Mouse (Mus musculus) heart, postnatal 25 days (tissue): ENCODE data around the gene Polr1a. TPM values are rescaled to one million over a fixed set of nuclear protein-coding genes. Genes with fewer than 3 reads are reported as not detected.

ENCODE experiments used
- DNase-seq: peaks from one replicate; pipeline ENCODE4 v3.0.0; 2022; ENCODE audit warnings: low spot score
- intact Hi-C: fragments of 180-260 bp; cut with DNase I; formaldehyde crosslinking; loops from one replicate; pipeline ENCODE4 v1.15.1; 2025
- total RNA-seq, 2 experiments: library from RNA; stranded (reverse); gene quantifications; 2 replicates each; pipeline ENCODE4 v1.2.3; 2021

Gene Polr1a
- total RNA-seq, 2 experiments from 2014 or later: 41.9 TPM

DNA sequence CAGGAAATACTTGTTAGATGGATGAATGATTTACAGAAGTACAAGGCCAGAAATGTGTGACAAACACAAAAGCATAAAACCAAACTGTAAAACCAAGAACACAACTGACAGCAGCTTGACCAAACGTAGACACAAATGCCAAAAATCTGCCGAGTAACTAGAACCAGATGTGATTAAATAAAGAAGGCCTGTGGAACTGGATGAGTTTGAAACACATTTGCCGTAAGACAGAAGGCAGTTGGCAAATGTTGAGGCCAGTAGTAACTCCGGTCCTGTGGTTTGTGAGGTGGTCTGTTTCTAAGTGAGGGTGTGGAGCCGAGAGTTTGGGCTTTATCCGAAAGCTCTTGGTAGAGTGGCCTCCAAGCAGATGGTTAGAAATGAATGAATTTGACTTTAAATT lies 32.1 kb downstream of the Polr1a start:
- intact Hi-C loops: loop anchor here (5.0 kb wide), 1 partner anchor 36 kb away; no protein-coding TSS in a partner anchor

DNA sequence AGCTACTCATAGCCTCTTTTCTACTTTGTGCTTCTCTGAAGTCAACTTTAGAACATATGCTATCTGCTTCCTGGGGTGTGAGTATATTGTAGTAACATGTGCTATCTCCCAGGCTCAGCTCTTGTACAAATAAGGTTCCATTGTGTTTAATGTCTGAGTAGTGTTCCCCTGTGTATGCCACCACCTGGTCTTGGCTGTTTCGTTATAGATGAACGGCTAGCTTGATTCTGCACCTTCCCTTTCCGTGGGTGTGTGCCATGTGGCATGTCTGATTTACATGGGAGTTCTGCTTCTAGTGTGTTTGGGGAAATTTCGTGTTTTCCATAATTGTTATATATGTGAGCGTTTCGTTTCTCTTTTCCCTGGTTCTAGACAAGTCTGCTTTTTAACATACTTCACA lies 36.2 kb downstream of the Polr1a start:
- no peak for DNase-seq
- intact Hi-C loops: no loop called here

More for the DNA sequence above, 32.1 kb downstream of the Polr1a start:
- DNase-seq: no peak

- intact Hi-C loops: no loop called here
- no peak for DNase-seq
Measured at GRCm38 (mm10) chr6:71946121-71946520, 37.3 kb downstream of the Polr1a start.

GRCm38 (mm10) chr6:71949721-71950120 lies 40.9 kb downstream of the Polr1a start:
- DNase-seq: no peak
- intact Hi-C loops: no loop called here

DNA sequence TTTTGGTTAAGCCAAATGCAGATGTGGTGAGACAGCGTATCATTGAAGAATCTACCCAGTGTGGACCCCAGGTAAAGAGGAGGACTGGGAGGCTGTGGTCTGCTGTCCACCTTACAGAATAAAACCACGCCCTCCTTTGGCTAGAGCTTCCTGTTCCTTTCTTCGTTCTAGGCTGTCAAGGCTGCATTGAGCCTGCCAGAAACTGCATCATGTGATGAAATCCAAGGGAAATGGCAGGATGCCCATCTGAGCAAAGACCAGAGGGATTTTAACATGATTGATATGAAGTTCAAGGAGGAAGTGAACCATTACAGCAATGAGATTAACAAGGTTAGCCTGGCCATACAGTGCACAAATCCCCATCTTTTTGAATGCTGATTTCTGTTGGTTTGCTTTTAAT lies 41.7 kb downstream of the Polr1a start:
- no peak for DNase-seq
- intact Hi-C loops: no loop called here

DNA sequence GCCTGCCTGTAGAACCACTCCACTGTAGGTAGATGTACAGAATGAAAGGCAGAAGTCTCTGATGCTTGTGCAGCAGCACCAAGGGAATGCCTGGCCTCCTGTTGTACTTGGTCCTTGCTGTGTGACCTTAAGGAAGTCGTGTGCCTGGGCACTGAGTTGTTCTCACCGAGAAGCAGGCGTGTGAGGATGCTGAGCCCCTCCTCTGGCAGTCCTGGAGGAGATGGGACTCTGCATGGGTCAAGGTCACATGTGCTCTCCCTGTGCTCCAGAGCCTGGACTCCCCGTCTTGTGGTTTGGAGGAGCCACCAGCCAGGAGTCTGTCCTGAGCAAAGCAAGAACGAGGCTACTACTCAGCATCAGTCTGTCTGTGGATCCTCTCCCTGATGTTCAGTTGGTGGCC lies 42.3 kb downstream of the Polr1a start:
- intact Hi-C loops: no loop called here
- DNase-seq: no peak

- intact Hi-C loops: no loop called here
- DNase-seq: no peak
Measured at GRCm38 (mm10) chr6:71962119-71962518, 53.3 kb downstream of the Polr1a start.

DNA sequence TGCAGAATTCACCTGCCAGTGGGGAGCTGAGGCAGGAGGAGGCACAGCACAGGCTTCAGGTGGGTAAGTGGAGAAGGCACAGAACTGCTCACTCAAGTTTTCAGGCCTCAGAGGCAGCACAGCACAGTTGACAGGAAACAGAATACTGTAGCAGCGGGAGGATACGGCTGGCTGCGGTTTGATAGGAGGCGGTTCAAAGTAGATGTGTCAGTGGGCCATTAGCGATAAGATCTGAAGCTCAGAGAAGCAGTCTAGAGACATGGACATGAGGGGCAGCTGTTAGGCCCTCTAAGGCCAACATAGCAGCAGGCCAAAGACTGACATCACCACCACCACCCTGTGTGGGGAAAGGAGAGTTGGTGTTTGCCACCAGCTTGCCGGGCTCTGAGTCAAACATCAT lies 53.9 kb downstream of the Polr1a start:
- intact Hi-C loops: no loop called here
- no peak for DNase-seq

GRCm38 (mm10) chr6:71963561-71963960 lies 54.7 kb downstream of the Polr1a start:
- DNase-seq: no peak
- intact Hi-C loops: no loop called here

DNA sequence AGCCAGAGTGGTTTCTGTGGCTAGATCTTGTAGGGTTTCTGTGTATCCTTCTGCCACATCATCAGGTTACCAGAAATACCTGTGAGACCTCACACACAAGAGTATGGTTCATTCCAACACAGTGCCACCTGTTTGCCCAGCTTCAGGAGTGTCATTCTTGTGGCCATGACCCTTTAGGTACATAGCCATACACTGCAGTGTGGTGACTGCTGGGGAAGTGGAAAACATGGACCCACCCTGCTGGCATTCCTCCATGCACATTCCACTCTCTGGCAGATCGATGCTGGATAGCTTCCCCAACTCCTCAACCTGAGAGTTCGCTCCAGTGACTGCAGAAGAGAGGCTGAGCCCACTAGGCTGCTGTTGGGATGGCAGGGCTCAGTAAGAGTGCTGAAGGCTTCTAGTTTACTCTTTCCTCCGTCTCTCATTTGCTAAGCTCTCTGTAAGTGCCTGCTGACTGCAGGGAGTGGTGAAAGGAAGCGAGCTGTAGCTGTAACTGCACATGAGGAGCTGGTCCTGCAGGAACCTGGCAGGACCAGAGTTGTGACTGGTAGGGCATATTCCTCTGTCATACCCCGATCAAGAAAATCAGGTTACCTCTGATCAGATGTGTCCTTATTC lies 57.9 kb downstream of the Polr1a start:
- DNase-seq: no peak
- intact Hi-C loops: no loop called here

DNA sequence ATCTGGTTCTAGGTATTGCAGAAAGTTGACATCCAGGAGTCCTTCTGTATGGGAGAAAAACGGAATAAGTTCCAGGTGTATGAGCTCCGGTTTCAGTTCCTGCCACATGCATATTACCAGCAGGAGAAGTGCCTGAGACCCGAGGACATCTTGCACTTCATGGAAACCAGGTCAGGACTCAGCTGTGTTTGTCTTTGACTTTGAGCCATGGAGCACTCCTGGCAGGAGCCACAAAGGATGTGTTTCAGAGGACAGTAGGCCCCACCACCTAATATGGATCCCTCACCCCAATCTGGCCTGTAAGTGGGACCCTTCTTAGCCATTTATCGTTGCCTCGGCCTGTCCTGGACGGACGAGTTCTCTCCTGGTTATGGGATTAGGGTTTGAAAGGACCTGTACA lies 59.0 kb downstream of the Polr1a start:
- intact Hi-C loops: no loop called here
- DNase-seq: no peak

DNA sequence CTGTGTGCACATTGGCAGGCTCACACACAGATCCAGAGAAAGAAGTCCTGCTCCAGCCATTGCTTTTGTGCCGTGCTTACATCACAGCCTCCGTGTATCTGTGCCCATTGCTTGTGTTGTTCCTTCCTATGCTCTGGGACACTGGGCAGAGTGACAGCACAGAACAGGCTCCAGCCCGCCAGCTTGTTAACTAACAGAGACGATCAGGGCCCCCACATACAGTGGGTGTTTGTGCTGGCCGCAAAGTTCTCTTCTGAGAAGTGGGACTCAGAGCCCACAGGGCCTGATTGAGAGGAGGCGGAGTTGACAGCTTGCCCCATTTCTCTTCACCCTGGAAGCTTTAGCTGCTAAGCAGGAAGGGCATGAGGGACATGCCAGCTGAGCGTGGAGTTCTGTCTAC lies 60.6 kb downstream of the Polr1a start:
- no peak for DNase-seq
- intact Hi-C loops: no loop called here

DNA sequence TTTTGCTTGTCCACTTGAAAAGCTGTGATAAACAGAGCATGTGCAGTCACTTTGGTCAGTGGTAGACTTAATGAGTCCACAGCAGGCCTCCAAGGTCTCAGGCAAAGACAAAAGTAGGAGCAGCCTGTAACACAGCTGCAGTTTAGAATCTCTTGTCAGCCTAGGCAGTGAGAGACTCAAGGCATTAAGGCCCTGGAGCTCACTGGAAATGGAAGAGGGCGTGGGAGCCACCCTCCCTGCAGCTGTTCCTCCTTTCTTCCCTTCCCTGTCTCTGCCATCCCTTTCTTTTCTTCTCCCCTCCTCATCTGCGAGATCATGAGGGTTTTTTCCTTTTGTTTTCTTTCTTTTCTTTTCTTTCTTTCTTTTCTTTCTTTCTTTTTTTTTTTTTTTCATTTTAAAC lies 61.3 kb downstream of the Polr1a start:
- intact Hi-C loops: no loop called here

DNA sequence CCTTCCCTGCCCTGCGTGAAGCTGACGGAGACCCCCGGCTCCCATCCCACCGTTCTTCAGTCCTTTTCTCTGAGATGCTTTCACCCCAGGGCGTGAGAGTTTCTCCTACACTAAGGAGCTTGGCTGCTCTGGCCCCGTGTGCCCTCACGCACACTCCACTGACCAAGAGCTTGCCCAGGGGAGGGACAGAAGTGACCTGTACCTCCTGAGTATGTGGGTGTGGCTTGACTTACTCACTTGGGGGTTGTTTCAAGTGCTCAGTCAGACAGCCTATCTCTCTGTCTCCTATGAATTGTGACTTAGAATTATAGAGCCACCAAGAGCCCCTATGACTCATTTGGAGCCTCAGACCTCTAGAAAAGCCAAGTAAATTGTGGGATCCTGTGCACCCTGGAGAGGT lies 67.7 kb downstream of the Polr1a start:
- DNase-seq: no peak
- intact Hi-C loops: loop anchor here (5.0 kb wide), 1 partner anchor 34 kb away; no protein-coding TSS in a partner anchor

More for the DNA sequence above, 61.3 kb downstream of the Polr1a start:
- DNase-seq: no peak

DNA sequence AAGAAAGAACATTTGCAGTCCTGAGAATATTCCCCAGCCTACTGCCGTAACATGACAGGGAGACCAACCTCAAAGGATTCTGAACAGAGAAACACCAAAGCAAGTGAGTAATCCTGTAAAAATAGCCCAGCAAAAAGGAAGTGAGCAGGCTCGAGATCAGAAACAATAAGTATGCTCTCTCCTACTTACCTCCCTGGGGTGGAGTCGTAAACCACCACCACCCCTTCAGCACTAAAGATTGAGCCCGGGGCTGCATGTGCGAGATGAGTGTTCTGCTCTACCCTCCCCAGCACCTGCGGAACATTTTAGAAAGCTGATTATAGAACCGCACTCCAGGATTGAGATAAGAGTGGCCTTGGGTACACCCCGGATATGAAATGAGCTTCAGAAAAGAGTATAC lies 71.3 kb downstream of the Polr1a start:
- no peak for DNase-seq
- intact Hi-C loops: no loop called here

- intact Hi-C loops: no loop called here
- no peak for DNase-seq
Measured at GRCm38 (mm10) chr6:71980587-71980986, 71.7 kb downstream of the Polr1a start.

GRCm38 (mm10) chr6:71981450-71981849 lies 72.6 kb downstream of the Polr1a start:
- intact Hi-C loops: no loop called here
- DNase-seq: no peak

DNA sequence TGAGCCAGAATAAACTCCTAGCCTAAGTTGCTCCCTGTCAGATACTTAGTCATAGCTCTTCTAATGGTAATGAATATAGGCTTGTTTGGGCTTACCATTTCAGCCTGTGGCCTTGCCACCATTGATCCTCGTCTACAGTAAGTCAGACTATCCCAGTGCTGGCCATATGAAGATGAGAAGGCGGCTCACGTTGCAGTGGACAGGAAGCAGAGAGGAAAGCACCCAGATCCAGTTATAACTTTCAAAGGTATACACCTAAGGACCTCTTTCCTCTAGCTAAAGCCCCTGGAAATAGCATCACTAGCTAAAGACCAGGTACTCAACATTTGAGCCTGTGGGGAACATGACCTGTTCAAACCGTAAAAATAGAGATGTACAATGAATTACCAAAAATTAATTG lies 77.1 kb downstream of the Polr1a start:
- DNase-seq: no peak
- intact Hi-C loops: no loop called here

DNA sequence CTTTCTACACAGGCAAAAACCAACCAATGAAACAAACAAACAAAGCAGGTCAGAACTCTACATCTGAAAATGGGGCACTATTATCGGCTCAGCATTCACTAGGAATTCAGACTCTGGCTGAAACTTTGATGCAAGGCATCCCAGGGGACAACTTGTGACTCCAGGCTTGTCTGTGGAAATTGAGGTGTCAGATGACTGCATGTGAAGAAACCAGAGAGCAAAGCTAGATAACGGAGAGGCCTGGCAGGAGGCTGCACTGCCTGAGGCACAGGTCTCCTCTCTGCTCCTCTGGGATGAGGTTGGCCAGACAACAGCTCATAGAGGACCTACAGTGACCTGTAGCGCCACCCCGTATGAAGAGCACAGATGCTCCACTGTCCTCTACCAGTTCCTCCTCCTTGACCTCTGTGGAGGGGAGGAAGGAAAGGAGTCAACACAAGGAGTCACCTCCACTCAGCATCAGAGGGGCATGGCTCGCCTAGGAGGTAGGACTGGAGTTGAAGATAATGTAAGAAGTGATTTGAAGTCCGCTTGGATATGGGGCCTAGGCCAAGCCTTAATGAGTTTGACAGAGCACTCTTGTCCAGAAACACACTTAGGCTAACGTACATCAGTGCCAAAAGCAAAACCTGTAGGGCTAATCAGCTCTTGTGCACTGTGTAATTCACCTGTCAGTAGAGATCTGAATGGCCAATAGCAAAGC lies 78.8 kb downstream of the Polr1a start:
- intact Hi-C loops: no loop called here

GRCm38 (mm10) chr6:71989647-71990351 lies 80.9 kb downstream of the Polr1a start:
- no peak for DNase-seq
- intact Hi-C loops: no loop called here

More for the DNA sequence above, 78.8 kb downstream of the Polr1a start:
- DNase-seq: no peak

DNA sequence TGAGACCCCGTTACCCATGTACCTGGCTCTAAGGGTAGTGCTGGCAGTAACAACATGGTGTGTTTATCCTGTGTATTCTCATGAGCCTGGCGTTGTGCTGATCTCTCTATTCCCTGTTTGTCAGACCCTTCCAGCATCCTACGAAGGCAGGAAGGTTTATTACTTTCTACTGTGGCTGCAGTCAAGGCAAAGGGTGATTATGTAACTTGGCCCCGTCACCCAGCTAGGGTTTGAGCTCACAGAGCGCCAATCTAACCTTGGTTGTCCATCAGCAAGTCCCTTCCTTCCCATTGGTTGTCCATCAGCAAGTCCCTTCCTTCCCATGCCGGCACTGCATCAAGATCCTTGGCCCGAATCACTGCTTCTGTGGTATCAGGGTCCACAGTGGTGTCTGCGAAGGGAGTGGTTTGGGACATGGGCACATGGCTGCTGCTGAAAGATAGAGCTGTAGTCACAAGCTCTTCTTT lies 81.6 kb downstream of the Polr1a start:
- no peak for DNase-seq
- intact Hi-C loops: no loop called here
